Mouse (Mus musculus): ENCODE measurements around the gene Emx2. TPM values are rescaled to one million over a fixed set of nuclear protein-coding genes. Genes with fewer than 3 reads are reported as not detected.

The Emx2 gene
- polyA plus RNA-seq (2012; ENCODE audit: insufficient read depth, insufficient read length, missing spikeins): 0.79 TPM in 1 of 2 replicates, not detected in the other

- Histone ChIP-seq H3K4me3 (ENCODE audit: insufficient read depth, low read depth, low read length) (peak within 1 kb of the TSS; percentile 54), H3K4me1 (ENCODE audit: control insufficient read depth, insufficient read depth, insufficient read length, low read length) (peaks cover 2% of the 10 kb centered on the region), H3K27ac (replicated peaks; ENCODE audit: low read depth, low read length) (no peak within 1 kb of the TSS)
Observed at GRCm38 (mm10) chr19:59457951-59458742, at the start of gene Emx2. TSS of gene Emx2 (plus strand) at chr19:59458372.

- H3K27ac ChIP-seq (replicated peaks; ENCODE audit: low read depth, low read length): no peak overlapping the region
- H3K4me1 ChIP-seq (ENCODE audit: control insufficient read depth, insufficient read depth, insufficient read length, low read length): no peaks in the 10 kb centered on the region
- H3K4me3 ChIP-seq (ENCODE audit: insufficient read depth, low read depth, low read length): no peak overlapping the region
Observed at GRCm38 (mm10) chr19:59414128-59414527, 44.0 kb upstream of the Emx2 start.

- no peak overlapping the region for H3K27ac ChIP-seq (replicated peaks; ENCODE audit: low read depth, low read length)
- no peak overlapping the region for H3K4me3 ChIP-seq (ENCODE audit: insufficient read depth, low read depth, low read length)
- no peaks in the 10 kb centered on the region for H3K4me1 ChIP-seq (ENCODE audit: control insufficient read depth, insufficient read depth, insufficient read length, low read length)
Observed at GRCm38 (mm10) chr19:59418024-59418423, 40.1 kb upstream of the Emx2 start.

GRCm38 (mm10) chr19:59418671-59419070 is 39.5 kb upstream of the Emx2 start:
- Histone ChIP-seq H3K4me3 (ENCODE audit: insufficient read depth, low read depth, low read length) (no peak overlapping the region), H3K4me1 (ENCODE audit: control insufficient read depth, insufficient read depth, insufficient read length, low read length) (no peaks in the 10 kb centered on the region), H3K27ac (replicated peaks; ENCODE audit: low read depth, low read length) (no peak overlapping the region)

GRCm38 (mm10) chr19:59422393-59422792 is 35.8 kb upstream of the Emx2 start:
- Histone ChIP-seq H3K4me1 (ENCODE audit: control insufficient read depth, insufficient read depth, insufficient read length, low read length) (no peaks in the 10 kb centered on the region), H3K4me3 (ENCODE audit: insufficient read depth, low read depth, low read length) (no peak overlapping the region), H3K27ac (replicated peaks; ENCODE audit: low read depth, low read length) (no peak overlapping the region)

GRCm38 (mm10) chr19:59423685-59424084 is 34.5 kb upstream of the Emx2 start:
- Histone ChIP-seq H3K4me1 (ENCODE audit: control insufficient read depth, insufficient read depth, insufficient read length, low read length) (no peaks in the 10 kb centered on the region), H3K27ac (replicated peaks; ENCODE audit: low read depth, low read length) (no peak overlapping the region), H3K4me3 (ENCODE audit: insufficient read depth, low read depth, low read length) (no peak overlapping the region)

- no peaks in the 10 kb centered on the region for H3K4me1 ChIP-seq (ENCODE audit: control insufficient read depth, insufficient read depth, insufficient read length, low read length)
- no peak overlapping the region for H3K27ac ChIP-seq (replicated peaks; ENCODE audit: low read depth, low read length)
- H3K4me3 ChIP-seq (ENCODE audit: insufficient read depth, low read depth, low read length): no peak overlapping the region
Observed at GRCm38 (mm10) chr19:59424975-59425374, 33.2 kb upstream of the Emx2 start.

- Histone ChIP-seq H3K4me3 (ENCODE audit: insufficient read depth, low read depth, low read length) (no peak overlapping the region), H3K4me1 (ENCODE audit: control insufficient read depth, insufficient read depth, insufficient read length, low read length) (no peaks in the 10 kb centered on the region), H3K27ac (replicated peaks; ENCODE audit: low read depth, low read length) (no peak overlapping the region)
Observed at GRCm38 (mm10) chr19:59432286-59432685, 25.9 kb upstream of the Emx2 start.

- Histone ChIP-seq H3K4me3 (ENCODE audit: insufficient read depth, low read depth, low read length) (no peak overlapping the region), H3K4me1 (ENCODE audit: control insufficient read depth, insufficient read depth, insufficient read length, low read length) (no peaks in the 10 kb centered on the region; the same call in 1 of the 2 replicates), H3K27ac (replicated peaks; ENCODE audit: low read depth, low read length) (no peak overlapping the region)
Observed at GRCm38 (mm10) chr19:59450561-59451135, 7.5 kb upstream of the Emx2 start.

GRCm38 (mm10) chr19:59451441-59451951 is 6.7 kb upstream of the Emx2 start:
- H3K4me3 ChIP-seq (ENCODE audit: insufficient read depth, low read depth, low read length): no peak overlapping the region
- H3K27ac ChIP-seq (replicated peaks; ENCODE audit: low read depth, low read length): no peak overlapping the region
- no peaks in the 10 kb centered on the region; the same call in 1 of the 2 replicates for H3K4me1 ChIP-seq (ENCODE audit: control insufficient read depth, insufficient read depth, insufficient read length, low read length)

- H3K27ac ChIP-seq (replicated peaks; ENCODE audit: low read depth, low read length): no peak overlapping the region
- no peak overlapping the region for H3K4me3 ChIP-seq (ENCODE audit: insufficient read depth, low read depth, low read length)
- H3K4me1 ChIP-seq (ENCODE audit: control insufficient read depth, insufficient read depth, insufficient read length, low read length): no peaks in the 10 kb centered on the region; the same call in 1 of the 2 replicates
Observed at GRCm38 (mm10) chr19:59452321-59452720, 5.9 kb upstream of the Emx2 start.

GRCm38 (mm10) chr19:59453591-59453990 is 4.6 kb upstream of the Emx2 start:
- H3K4me3 ChIP-seq (ENCODE audit: insufficient read depth, low read depth, low read length): no peak overlapping the region
- no peak overlapping the region for H3K27ac ChIP-seq (replicated peaks; ENCODE audit: low read depth, low read length)
- H3K4me1 ChIP-seq (ENCODE audit: control insufficient read depth, insufficient read depth, insufficient read length, low read length): no peaks in the 10 kb centered on the region; the same call in 1 of the 2 replicates

GRCm38 (mm10) chr19:59454196-59454595 is 4.0 kb upstream of the Emx2 start:
- Histone ChIP-seq H3K4me1 (ENCODE audit: control insufficient read depth, insufficient read depth, insufficient read length, low read length) (peaks cover 2% of the 10 kb centered on the region), H3K4me3 (ENCODE audit: insufficient read depth, low read depth, low read length) (no peak overlapping the region), H3K27ac (replicated peaks; ENCODE audit: low read depth, low read length) (no peak overlapping the region)

GRCm38 (mm10) chr19:59455671-59456070 is 2.5 kb upstream of the Emx2 start:
- Histone ChIP-seq H3K27ac (replicated peaks; ENCODE audit: low read depth, low read length) (no peak overlapping the region), H3K4me3 (ENCODE audit: insufficient read depth, low read depth, low read length) (no peak overlapping the region), H3K4me1 (ENCODE audit: control insufficient read depth, insufficient read depth, insufficient read length, low read length) (peaks cover 2% of the 10 kb centered on the region)

- Histone ChIP-seq H3K4me1 (ENCODE audit: control insufficient read depth, insufficient read depth, insufficient read length, low read length) (peaks cover 2% of the 10 kb centered on the region), H3K27ac (replicated peaks; ENCODE audit: low read depth, low read length) (no peak overlapping the region), H3K4me3 (ENCODE audit: insufficient read depth, low read depth, low read length) (peak overlapping the region; percentile 42; the same call in 1 of the 2 replicates)
Observed at GRCm38 (mm10) chr19:59457011-59457945, 894 bp upstream of the Emx2 start.
